Mouse (Mus musculus): Measurements from ENCODE around the gene Lsamp.

Gene Lsamp

GRCm38 (mm10) chr16:42121788-42122187 lies 2137.6 kb downstream of the Lsamp start:
- no peak for DNase-seq

GRCm38 (mm10) chr16:42123826-42124225 lies 2139.7 kb downstream of the Lsamp start:
- no peak for DNase-seq

GRCm38 (mm10) chr16:42126061-42126460 lies 2141.9 kb downstream of the Lsamp start:
- DNase-seq: no peak

GRCm38 (mm10) chr16:42147164-42147563 lies 2163.0 kb downstream of the Lsamp start:
- DNase-seq: no peak

- DNase-seq: no peak
These were observed 2165.2 kb downstream of the Lsamp start for GRCm38 (mm10) chr16:42149216-42149942.

GRCm38 (mm10) chr16:42152640-42153039 lies 2168.5 kb downstream of the Lsamp start:
- DNase-seq: peak; percentile 56

- no peak for DNase-seq
These were observed 2173.7 kb downstream of the Lsamp start for GRCm38 (mm10) chr16:42157816-42158215.

GRCm38 (mm10) chr16:42164941-42165340 lies 2180.8 kb downstream of the Lsamp start:
- DNase-seq: peak; percentile 87

GRCm38 (mm10) chr16:42168292-42168691 lies 2184.1 kb downstream of the Lsamp start:
- no peak for DNase-seq

GRCm38 (mm10) chr16:42169447-42170140 lies 2185.4 kb downstream of the Lsamp start:
- peak; percentile 77 for DNase-seq

- peak; percentile 84 for DNase-seq
These were observed 2188.3 kb downstream of the Lsamp start for GRCm38 (mm10) chr16:42172476-42172875.

GRCm38 (mm10) chr16:42178866-42179265 lies 2194.7 kb downstream of the Lsamp start:
- DNase-seq: no peak

GRCm38 (mm10) chr16:42180025-42180424 lies 2195.9 kb downstream of the Lsamp start:
- no peak for DNase-seq

- DNase-seq: no peak
These were observed 2196.3 kb downstream of the Lsamp start for GRCm38 (mm10) chr16:42180473-42180872.

- DNase-seq: peak; percentile 38
These were observed 2205.4 kb downstream of the Lsamp start for GRCm38 (mm10) chr16:42189431-42190081.

- peak; percentile 95 for DNase-seq
These were observed 2206.2 kb downstream of the Lsamp start for GRCm38 (mm10) chr16:42190114-42191045.

All from embryo, embryonic 11 days (tissue).